Mouse (Mus musculus) testis, adult 2 months (tissue): Measurements from ENCODE around the gene Cfap74.
"Not testable (repeated sequence)": the region's sequence is repeated elsewhere in the genome, so short reads cannot be mapped to it uniquely, and the experiment has no call there.

Experiments
- CTCF ChIP-seq: fragments of 200-500 bp; IDR thresholded peaks from 2 replicates; pipeline ENCODE4 v1.5.1; 2012; ENCODE audit warnings: low read depth, mild to moderate bottlenecking, inconsistent platforms, low read length, moderate library complexity; ENCODE audit not compliant: control insufficient read depth, insufficient read depth, insufficient replicate concordance
- POLR2A ChIP-seq: fragments of 200-500 bp; IDR thresholded peaks from 2 replicates; pipeline ENCODE4 v1.6.1; 2012; ENCODE audit warnings: low read depth, mild to moderate bottlenecking, inconsistent platforms, low read length, moderate library complexity; ENCODE audit not compliant: control insufficient read depth

GRCm38 (mm10) chr4:155473796-155474195 is 64.8 kb downstream of the Cfap74 start:
- not testable (repeated sequence) for TF ChIP-seq CTCF, POLR2A
